Mouse (Mus musculus) forebrain, embryonic 16.5 days (tissue): ENCODE results near the gene Mgmt. TPM values are rescaled to one million over a fixed set of nuclear protein-coding genes. Genes with fewer than 3 reads are reported as not detected.

Source experiments
- ATAC-seq: fragments of 200-750 bp; cut with Nextera tagmentation; 2 replicates; pipeline ENCODE4 v1.8.0; 2017; ENCODE audit warnings: mild to moderate bottlenecking, moderate library complexity
- H3K27ac ChIP-seq: fragments of 300-500 bp; sonication (generic); 2 replicates; pipeline ENCODE4 v1.5.1; 2014; ENCODE audit warnings: low read length, control low read depth
- H3K27me3 ChIP-seq: fragments of 300-500 bp; sonication (generic); replicated peaks from 2 replicates; pipeline ENCODE4 v1.6.1; 2014; ENCODE audit warnings: low read length; ENCODE audit not compliant: control insufficient read depth, insufficient read depth
- H3K36me3 ChIP-seq: fragments of 300-500 bp; sonication (generic); 2 replicates; pipeline ENCODE4 v1.6.1; 2014; ENCODE audit not compliant: control insufficient read depth, insufficient read depth
- H3K4me1 ChIP-seq: fragments of 300-500 bp; sonication (generic); replicated peaks from 2 replicates; pipeline ENCODE4 v1.6.1; 2014; ENCODE audit warnings: low read length; ENCODE audit not compliant: control insufficient read depth, insufficient read depth
- H3K4me2 ChIP-seq: fragments of 300-500 bp; sonication (generic); 2 replicates; pipeline ENCODE4 v1.6.1; 2014; ENCODE audit warnings: mild to moderate bottlenecking, low read length, control low read depth
- H3K4me3 ChIP-seq: fragments of 300-500 bp; sonication (generic); replicated peaks from 2 replicates; pipeline ENCODE4 v1.5.1; 2014; ENCODE audit warnings: mild to moderate bottlenecking, low read length, control low read depth
- H3K9ac ChIP-seq: fragments of 300-500 bp; sonication (generic); replicated peaks from 2 replicates; pipeline ENCODE4 v1.6.1; 2014; ENCODE audit warnings: low read depth, low read length, control low read depth
- H3K9me3 ChIP-seq: fragments of 300-500 bp; sonication (generic); 2 replicates; pipeline ENCODE4 v1.6.1; 2016; ENCODE audit warnings: low read length; ENCODE audit not compliant: control insufficient read depth
- WGBS: fragments of 180-500 bp; shearing (Covaris S2); extraction: QIAGEN DNeasy Blood & Tissue Kit; methylation state at CpG from one replicate; pipeline ENCODE4 v1.1.7; 2014; 5-methylcytosine and 5-hydroxymethylcytosine counted together
- polyA plus RNA-seq: library from polyadenylated mRNA; unstranded; fragments of >200 nt; fragmentation: Nextera tagmentation; extraction: Ambion mirVana; gene quantifications from 2 replicates; pipeline ENCODE4 v1.2.1, GENCODE M21; 2015

The Mgmt gene
- polyA plus RNA-seq, 1 experiment from 2014 or later, result 1.2 TPM

GRCm38 (mm10) chr7:137121243-137121858 lies 226.9 kb downstream of the Mgmt start:
- Histone ChIP-seq H3K27ac (no peak overlapping the region), H3K9me3 (no peaks in the 10 kb centered on the region), H3K27me3 (peaks cover 3% of the 10 kb centered on the region; the same call in 1 of the 2 replicates), H3K4me2 (peak overlapping the region; percentile 23), H3K4me3 (no peak overlapping the region), H3K9ac (no peak overlapping the region), H3K36me3 (no peaks in the 10 kb centered on the region), H3K4me1 (peaks cover 17% of the 10 kb centered on the region)
- peak; percentile 79 for ATAC-seq
- WGBS, result 26% methylated on average over 16 of the region's 16 CpGs

DNA sequence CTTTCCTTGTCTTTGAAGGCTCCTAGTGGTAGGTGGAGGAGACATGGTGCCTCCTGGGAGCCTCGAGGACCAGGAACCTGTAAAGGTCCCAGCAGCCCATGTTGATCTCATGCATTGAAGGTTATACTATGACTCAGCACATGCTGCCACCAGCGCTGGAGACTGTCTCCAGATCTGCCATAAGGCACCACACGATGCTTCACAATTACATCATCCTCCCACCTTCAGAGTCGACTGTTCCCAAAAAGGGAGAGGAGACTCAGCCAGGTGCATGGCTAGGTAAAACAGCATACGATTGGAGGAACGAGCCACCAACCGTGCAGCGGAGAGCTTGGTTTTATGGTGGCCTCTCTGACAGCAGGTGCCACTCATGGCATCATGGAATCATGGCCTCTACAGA lies 234.3 kb downstream of the Mgmt start:
- Histone ChIP-seq H3K4me2 (no peak overlapping the region), H3K9me3 (no peaks in the 10 kb centered on the region), H3K27me3 (no peaks in the 10 kb centered on the region), H3K4me1 (no peaks in the 10 kb centered on the region), H3K36me3 (no peaks in the 10 kb centered on the region), H3K27ac (no peak overlapping the region), H3K4me3 (no peak overlapping the region), H3K9ac (no peak overlapping the region)
- WGBS, result 88% methylated on average over 8 of the region's 8 CpGs
- ATAC-seq, result no peak

- WGBS, result 82% methylated on average over 10 of the region's 10 CpGs
Observed at GRCm38 (mm10) chr7:137130211-137130610, 235.8 kb downstream of the Mgmt start.

GRCm38 (mm10) chr7:137131957-137132356 lies 237.5 kb downstream of the Mgmt start:
- no peak overlapping the region for H3K27ac ChIP-seq
- 72% methylated on average over 5 of the region's 5 CpGs for WGBS
- no peak for ATAC-seq
- no peaks in the 10 kb centered on the region for H3K9me3 ChIP-seq
- H3K36me3 ChIP-seq, result no peaks in the 10 kb centered on the region
- no peaks in the 10 kb centered on the region for H3K27me3 ChIP-seq
- no peaks in the 10 kb centered on the region for H3K4me1 ChIP-seq
- no peak overlapping the region for H3K4me2 ChIP-seq
- no peak overlapping the region for H3K9ac ChIP-seq
- H3K4me3 ChIP-seq, result no peak overlapping the region

More at GRCm38 (mm10) chr7:137130211-137130610, 235.8 kb downstream of the Mgmt start:
- Histone ChIP-seq H3K27me3 (no peaks in the 10 kb centered on the region), H3K36me3 (no peaks in the 10 kb centered on the region), H3K4me3 (no peak overlapping the region), H3K9ac (no peak overlapping the region), H3K9me3 (no peaks in the 10 kb centered on the region), H3K27ac (no peak overlapping the region), H3K4me2 (no peak overlapping the region), H3K4me1 (no peaks in the 10 kb centered on the region)
- ATAC-seq, result no peak

DNA sequence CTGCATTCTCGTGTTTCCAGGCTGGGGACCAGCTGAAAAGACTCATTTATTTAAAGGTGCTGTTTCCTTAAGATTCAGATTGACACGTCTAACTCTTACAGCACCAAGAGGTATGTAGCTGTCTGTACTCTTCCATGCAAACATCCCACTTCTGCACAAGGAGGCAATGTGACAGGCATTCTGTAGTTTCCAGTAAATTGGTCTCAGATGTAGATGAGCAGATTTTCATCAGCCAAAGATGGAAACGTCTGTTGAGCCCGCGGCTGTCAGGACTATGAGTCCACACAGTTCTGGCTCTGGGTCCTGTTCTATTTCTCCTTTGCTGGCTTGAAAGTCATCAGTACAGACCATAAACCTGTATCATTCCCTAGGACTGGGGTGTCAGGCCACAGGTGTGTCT lies 243.7 kb downstream of the Mgmt start:
- no peak overlapping the region for H3K9ac ChIP-seq
- no peak overlapping the region for H3K27ac ChIP-seq
- no peak for ATAC-seq
- no peaks in the 10 kb centered on the region for H3K36me3 ChIP-seq
- no peaks in the 10 kb centered on the region for H3K9me3 ChIP-seq
- no peak overlapping the region for H3K4me3 ChIP-seq
- no peak overlapping the region for H3K4me2 ChIP-seq
- H3K27me3 ChIP-seq, result peaks cover 2% of the 10 kb centered on the region; the same call in 1 of the 2 replicates
- WGBS, result 69% methylated on average over 5 of the region's 5 CpGs
- no peaks in the 10 kb centered on the region for H3K4me1 ChIP-seq

GRCm38 (mm10) chr7:137140321-137140720 lies 245.9 kb downstream of the Mgmt start:
- WGBS, result 75% methylated on average over 7 of the region's 7 CpGs
- no peaks in the 10 kb centered on the region for H3K36me3 ChIP-seq

GRCm38 (mm10) chr7:137141386-137141785 lies 247.0 kb downstream of the Mgmt start:
- no peak for ATAC-seq
- no peaks in the 10 kb centered on the region for H3K36me3 ChIP-seq

More at GRCm38 (mm10) chr7:137140321-137140720, 245.9 kb downstream of the Mgmt start:
- Histone ChIP-seq H3K4me3 (no peak overlapping the region), H3K4me1 (no peaks in the 10 kb centered on the region), H3K4me2 (no peak overlapping the region), H3K9me3 (no peaks in the 10 kb centered on the region), H3K27ac (no peak overlapping the region), H3K9ac (no peak overlapping the region), H3K27me3 (peaks cover 5% of the 10 kb centered on the region; the same call in 1 of the 2 replicates)
- no peak for ATAC-seq

GRCm38 (mm10) chr7:137147101-137147500 lies 252.7 kb downstream of the Mgmt start:
- peaks cover 3% of the 10 kb centered on the region; the same call in 1 of the 2 replicates for H3K27me3 ChIP-seq
- ATAC-seq, result peak; percentile 65; the same call in 1 of the 2 replicates
- H3K4me3 ChIP-seq, result no peak overlapping the region
- no peak overlapping the region for H3K9ac ChIP-seq
- peaks cover 8% of the 10 kb centered on the region for H3K4me1 ChIP-seq
- no peak overlapping the region for H3K4me2 ChIP-seq
- H3K27ac ChIP-seq, result no peak overlapping the region
- WGBS, result 36% methylated on average over 12 of the region's 12 CpGs
- H3K36me3 ChIP-seq, result no peaks in the 10 kb centered on the region
- no peaks in the 10 kb centered on the region for H3K9me3 ChIP-seq

More at GRCm38 (mm10) chr7:137141386-137141785, 247.0 kb downstream of the Mgmt start:
- no peaks in the 10 kb centered on the region for H3K9me3 ChIP-seq
- no peak overlapping the region for H3K4me2 ChIP-seq
- no peak overlapping the region for H3K4me3 ChIP-seq
- peaks cover 5% of the 10 kb centered on the region; the same call in 1 of the 2 replicates for H3K27me3 ChIP-seq
- no peak overlapping the region for H3K9ac ChIP-seq
- no peak overlapping the region for H3K27ac ChIP-seq
- 43% methylated on average over 3 of the region's 3 CpGs for WGBS
- no peaks in the 10 kb centered on the region for H3K4me1 ChIP-seq

DNA sequence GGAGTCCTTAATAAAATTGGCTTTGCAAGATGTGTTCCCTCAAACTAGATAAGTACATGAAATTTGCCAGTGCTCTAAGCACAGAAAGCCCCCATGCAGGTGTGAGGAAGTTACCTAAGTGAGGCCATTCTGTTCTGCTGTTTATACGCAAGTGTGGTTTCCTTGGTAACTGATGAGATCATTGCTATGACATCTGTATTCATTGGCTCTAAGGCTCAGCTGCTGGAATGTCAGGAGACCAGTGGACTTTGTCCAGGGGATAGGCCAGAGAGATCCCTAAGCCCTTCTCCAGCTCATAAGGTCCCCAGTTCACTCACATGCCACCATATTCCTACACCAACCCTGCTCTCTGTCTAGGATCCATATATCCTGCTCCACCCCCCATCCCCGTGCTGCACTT lies 257.4 kb downstream of the Mgmt start:
- H3K27ac ChIP-seq, result no peak overlapping the region
- H3K4me2 ChIP-seq, result no peak overlapping the region
- peaks cover 8% of the 10 kb centered on the region for H3K4me1 ChIP-seq
- 0 out of 2 replicates have a peak, but pooled peaks cover 2% of the 10 kb centered on the region for H3K27me3 ChIP-seq
- no peak for ATAC-seq
- H3K36me3 ChIP-seq, result no peaks in the 10 kb centered on the region
- H3K9ac ChIP-seq, result no peak overlapping the region
- WGBS, result 82% methylated on average over 2 of the region's 2 CpGs
- H3K9me3 ChIP-seq, result no peaks in the 10 kb centered on the region
- no peak overlapping the region for H3K4me3 ChIP-seq
